ENCODE assay signal across 8 mouse cellular contexts in the genomic region with DNA sequence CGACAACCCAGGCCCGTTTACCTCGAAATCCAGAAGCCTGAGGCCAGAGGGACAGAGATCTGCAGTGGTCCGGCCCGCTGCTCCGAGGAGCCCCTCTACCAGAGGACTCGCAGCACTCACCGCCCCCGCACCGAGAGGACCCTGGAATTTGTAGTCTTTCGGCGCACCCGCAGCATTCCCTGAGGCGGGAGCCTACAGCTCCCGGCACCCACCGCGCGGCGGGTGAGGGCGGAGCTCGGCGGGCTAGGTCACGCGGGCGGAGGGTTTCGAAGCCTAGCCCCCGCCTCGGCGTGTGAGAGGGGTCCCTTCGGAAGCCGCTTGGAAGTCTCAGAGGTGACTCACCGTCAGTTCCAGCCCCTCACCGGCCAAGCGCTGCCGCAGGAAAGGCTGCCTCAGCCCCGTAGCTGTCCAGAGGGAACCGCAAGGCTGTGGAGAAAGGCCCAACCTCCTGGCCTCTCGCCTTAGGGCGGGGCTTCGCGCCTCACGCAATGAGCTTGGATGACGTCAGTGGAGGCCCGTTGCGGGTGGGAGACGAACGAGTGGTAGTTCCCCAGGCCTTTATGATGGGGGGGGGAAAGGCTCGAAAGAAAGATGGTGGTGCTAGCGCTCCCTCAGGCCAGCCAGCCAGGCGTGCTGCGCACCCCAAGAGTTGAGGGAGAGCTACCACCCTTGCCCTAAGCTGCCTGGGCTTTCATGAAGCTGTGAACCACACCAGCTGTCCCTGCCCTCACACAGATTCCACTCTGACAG. TPM values are rescaled to one million over a fixed set of nuclear protein-coding genes. Genes with fewer than 3 reads are reported as not detected.
A peak's percentile ranks its signal among the peaks of the same experiment; 100 is the strongest.
DNase-seq lines count a peak whose midpoint lies in the region; ATAC-seq and TF ChIP-seq lines count a peak whose summit lies in the region.

Gene Cdip1, minus strand, starts transcription at position 483 of the 750 bp plus-strand sequence.

- no peak for TF ChIP-seq CTCF in ES-Bruce4 (IDR thresholded peaks at IDR 0.05; ENCODE audit: low read depth, low read length)

- H3K4me1 ChIP-seq in ES-Bruce4 (ENCODE audit: control insufficient read depth, insufficient read depth, low read length): no peaks in the 10 kb centered on the region
- peaks cover 13% of the 10 kb centered on the region; the same call in 1 of the 2 replicates for H3K4me1 ChIP-seq in forebrain, embryonic 14.5 days (ENCODE audit: control insufficient read depth, insufficient read depth, low read length)
- peaks cover 43% of the 10 kb centered on the region for H3K4me1 ChIP-seq in neural tube, embryonic 15.5 days

- H3K27ac ChIP-seq in ES-Bruce4 (ENCODE audit: insufficient read depth, low read length): peak within 1 kb of the TSS; percentile 86
- peak within 1 kb of the TSS; percentile 98 for H3K27ac ChIP-seq in forebrain, embryonic 14.5 days (ENCODE audit: low read depth, low read length)
- peak within 1 kb of the TSS; percentile 99 for H3K27ac ChIP-seq in neural tube, embryonic 15.5 days (replicated peaks)

- WGBS in forebrain, embryonic 14.5 days: under 1% methylated on average over 51 of the region's 51 CpGs
- under 1% methylated on average over 51 of the region's 51 CpGs for WGBS in neural tube, embryonic 15.5 days

- peak; percentile 97 for DNase-seq in forebrain, embryonic 14.5 days (ENCODE audit: low spot score)
- DNase-seq in heart, postnatal 14 days: peak; percentile 94
- DNase-seq in layer of hippocampus, adult 11-12 months (ENCODE audit: low spot score): peak; percentile 96
- peak; percentile 94 to 95 for DNase-seq in lung, adult 18-20 months
- DNase-seq in testis, postnatal 14 days (ENCODE audit: low spot score): peak; percentile 94

- H3K9me3 ChIP-seq in ES-Bruce4 (replicated peaks; ENCODE audit: control insufficient read depth, insufficient read depth, low read length, poor library complexity, severe bottlenecking): no peaks in the 10 kb centered on the region
- no peaks in the 10 kb centered on the region for H3K9me3 ChIP-seq in forebrain, embryonic 14.5 days (replicated peaks; ENCODE audit: control insufficient read depth, low read length)
- no peaks in the 10 kb centered on the region for H3K9me3 ChIP-seq in neural tube, embryonic 15.5 days (replicated peaks)

- ATAC-seq in cerebellum, adult (ENCODE audit: insufficient number of reproducible peaks, low FRiP score, low TSS enrichment): peak; percentile 96
- ATAC-seq in forebrain, embryonic 14.5 days: peak; percentile 99
- peak; percentile 99 for ATAC-seq in neural tube, embryonic 15.5 days (ENCODE audit: low FRiP score)

- no peaks in the 10 kb centered on the region for H3K36me3 ChIP-seq in ES-Bruce4 (ENCODE audit: control insufficient read depth, insufficient read depth, low read length, poor library complexity, severe bottlenecking)
- no peaks in the 10 kb centered on the region for H3K36me3 ChIP-seq in forebrain, embryonic 14.5 days (ENCODE audit: control insufficient read depth, insufficient read depth, low read length)
- H3K36me3 ChIP-seq in neural tube, embryonic 15.5 days: no peaks in the 10 kb centered on the region

- no peak for TF ChIP-seq POLR2A in ES-Bruce4 (IDR thresholded peaks at IDR 0.05; ENCODE audit: insufficient read depth, low read length)

- H3K27me3 ChIP-seq in ES-Bruce4 (ENCODE audit: control insufficient read depth, insufficient read depth, low read length, poor library complexity, severe bottlenecking): no peaks in the 10 kb centered on the region
- no peaks in the 10 kb centered on the region for H3K27me3 ChIP-seq in forebrain, embryonic 14.5 days (replicated peaks; ENCODE audit: control insufficient read depth, insufficient read depth, low read length)
- no peaks in the 10 kb centered on the region for H3K27me3 ChIP-seq in neural tube, embryonic 15.5 days (replicated peaks)

- H3K9ac ChIP-seq in ES-Bruce4 (ENCODE audit: low read depth, poor library complexity, severe bottlenecking): peak within 1 kb of the TSS; percentile 67
- H3K9ac ChIP-seq in forebrain, embryonic 14.5 days (ENCODE audit: low read length): peak within 1 kb of the TSS; percentile 86
- peak within 1 kb of the TSS; percentile 89 for H3K9ac ChIP-seq in neural tube, embryonic 15.5 days (replicated peaks)

- TF ChIP-seq EP300 in ES-Bruce4 (IDR thresholded peaks at IDR 0.05; ENCODE audit: insufficient read depth, low read depth, low read length): no peak

- intact Hi-C loops in heart, postnatal 14 days (cut with DNase I): loop anchor here (2.0 to 5.0 kb wide), 5 partner anchors 27 to 158 kb away; partner anchors contain the start of gene Nmral1

- H3K4me3 ChIP-seq in ES-Bruce4 (ENCODE audit: low read depth, low read length): peak within 1 kb of the TSS; percentile 93
- peak within 1 kb of the TSS; percentile 83 for H3K4me3 ChIP-seq in forebrain, embryonic 14.5 days (ENCODE audit: low read depth, low read length)
- H3K4me3 ChIP-seq in neural tube, embryonic 15.5 days (replicated peaks): peak within 1 kb of the TSS; percentile 86

- peak within 1 kb of the TSS; percentile 86 for H3K4me2 ChIP-seq in forebrain, embryonic 14.5 days (ENCODE audit: low read length)
- peak within 1 kb of the TSS; percentile 85 for H3K4me2 ChIP-seq in neural tube, embryonic 15.5 days

RNA-seq across cellular contexts. Expression of gene Cdip1, which starts in this region (rescaled TPM):
- 46.5 and 50.5 TPM in 2 replicates for polyA plus RNA-seq in ES-Bruce4 (2011; ENCODE audit: insufficient read depth, insufficient read length, low read depth, missing spikeins)
- 87.1 and 96.5 TPM in 2 replicates for polyA plus RNA-seq in forebrain, embryonic 14.5 days (2014; fragmentation: Nextera tagmentation; extraction: Ambion mirVana)
- 10 to 100 TPM; 78.8 to 81.3 TPM for total RNA-seq in heart, postnatal 14 days (2021)
- polyA plus RNA-seq in neural tube, embryonic 15.5 days (2015; fragmentation: Nextera tagmentation; extraction: Ambion mirVana): 130 and 137 TPM in 2 replicates

Comparison
In these comparisons a context has a peak if more than half of its experiments do, and no peak if none do; other contexts are left out.
1. Peak in every context shown above with its lines: DNase-seq, ATAC-seq, H3K4me3 ChIP-seq and H3K27ac ChIP-seq.